Mouse (Mus musculus): ENCODE results near the gene Spi1. TPM values are rescaled to one million over a fixed set of nuclear protein-coding genes. Genes with fewer than 3 reads are reported as not detected.

Spi1 gene
- polyA plus RNA-seq, 1 experiment from 2014 or later: 2.8 TPM

DNA sequence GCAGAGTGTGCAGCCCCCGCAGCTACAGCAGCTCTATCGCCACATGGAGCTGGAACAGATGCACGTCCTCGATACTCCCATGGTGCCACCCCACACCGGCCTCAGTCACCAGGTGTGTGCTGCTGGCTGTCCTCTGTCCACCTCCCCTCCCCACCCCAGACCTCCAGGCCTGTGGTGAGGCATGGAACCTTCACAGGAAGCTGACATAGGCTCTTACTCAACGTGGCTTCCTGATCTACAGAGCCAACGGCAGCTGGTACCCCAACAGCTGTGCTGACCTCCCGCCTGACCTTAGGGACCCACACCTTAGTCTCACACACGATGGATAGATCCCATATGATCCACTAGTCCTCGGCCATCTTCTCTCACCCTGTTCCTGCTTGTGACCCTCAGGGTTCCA is 31.1 kb downstream of the Spi1 start:
- no peaks in the 10 kb centered on the region for H3K4me1 ChIP-seq (ENCODE audit: control insufficient read depth, insufficient read depth, low read length)
- H3K27me3 ChIP-seq (ENCODE audit: control insufficient read depth, insufficient read depth, low read length): no peaks in the 10 kb centered on the region
- H3K27ac ChIP-seq (ENCODE audit: low read depth, low read length): no peak overlapping the region
- H3K9ac ChIP-seq (ENCODE audit: low read length): no peak overlapping the region
- H3K4me2 ChIP-seq (ENCODE audit: low read depth): no peak overlapping the region
- H3K9me3 ChIP-seq (ENCODE audit: control insufficient read depth, low read length): no peaks in the 10 kb centered on the region
- ATAC-seq (ENCODE audit: insufficient read depth, low FRiP score, low TSS enrichment) (no peak), DNase-seq (ENCODE audit: low spot score) (no peak)
- 81% methylated on average over 10 of the region's 10 CpGs for WGBS
- no peaks in the 10 kb centered on the region for H3K36me3 ChIP-seq (ENCODE audit: control insufficient read depth, insufficient read depth, low read length)
- H3K4me3 ChIP-seq (ENCODE audit: low read depth, low read length): no peak overlapping the region

DNA sequence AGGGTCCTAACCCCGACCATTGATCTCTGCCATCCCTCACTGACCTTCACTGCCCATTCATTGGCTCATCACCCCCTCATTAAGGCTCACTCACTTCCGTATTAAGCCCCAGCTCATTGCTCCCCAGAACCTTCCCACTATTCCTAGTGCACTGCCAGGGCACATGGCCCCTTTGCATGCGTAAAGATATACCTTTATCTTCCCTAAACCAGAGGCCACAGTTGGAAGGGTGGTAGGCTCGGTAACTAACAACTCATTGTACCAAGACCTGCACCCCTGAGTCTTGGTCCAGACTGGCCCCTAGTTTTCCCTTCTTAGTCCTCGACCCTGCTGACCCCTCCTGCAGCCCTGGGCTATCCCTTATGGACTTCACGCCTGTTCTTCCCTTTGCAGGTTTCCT is 31.7 kb downstream of the Spi1 start:
- H3K4me1 ChIP-seq (ENCODE audit: control insufficient read depth, insufficient read depth, low read length): no peaks in the 10 kb centered on the region
- H3K36me3 ChIP-seq (ENCODE audit: control insufficient read depth, insufficient read depth, low read length): no peaks in the 10 kb centered on the region
- H3K27ac ChIP-seq (ENCODE audit: low read depth, low read length): no peak overlapping the region
- no peak overlapping the region for H3K4me2 ChIP-seq (ENCODE audit: low read depth)
- no peaks in the 10 kb centered on the region for H3K9me3 ChIP-seq (ENCODE audit: control insufficient read depth, low read length)
- H3K4me3 ChIP-seq (ENCODE audit: low read depth, low read length): no peak overlapping the region
- no peak overlapping the region for H3K9ac ChIP-seq (ENCODE audit: low read length)
- DNase-seq (ENCODE audit: low spot score) (no peak), ATAC-seq (ENCODE audit: insufficient read depth, low FRiP score, low TSS enrichment) (no peak)
- no peaks in the 10 kb centered on the region for H3K27me3 ChIP-seq (ENCODE audit: control insufficient read depth, insufficient read depth, low read length)
- WGBS: 77% methylated on average over 6 of the region's 6 CpGs

DNA sequence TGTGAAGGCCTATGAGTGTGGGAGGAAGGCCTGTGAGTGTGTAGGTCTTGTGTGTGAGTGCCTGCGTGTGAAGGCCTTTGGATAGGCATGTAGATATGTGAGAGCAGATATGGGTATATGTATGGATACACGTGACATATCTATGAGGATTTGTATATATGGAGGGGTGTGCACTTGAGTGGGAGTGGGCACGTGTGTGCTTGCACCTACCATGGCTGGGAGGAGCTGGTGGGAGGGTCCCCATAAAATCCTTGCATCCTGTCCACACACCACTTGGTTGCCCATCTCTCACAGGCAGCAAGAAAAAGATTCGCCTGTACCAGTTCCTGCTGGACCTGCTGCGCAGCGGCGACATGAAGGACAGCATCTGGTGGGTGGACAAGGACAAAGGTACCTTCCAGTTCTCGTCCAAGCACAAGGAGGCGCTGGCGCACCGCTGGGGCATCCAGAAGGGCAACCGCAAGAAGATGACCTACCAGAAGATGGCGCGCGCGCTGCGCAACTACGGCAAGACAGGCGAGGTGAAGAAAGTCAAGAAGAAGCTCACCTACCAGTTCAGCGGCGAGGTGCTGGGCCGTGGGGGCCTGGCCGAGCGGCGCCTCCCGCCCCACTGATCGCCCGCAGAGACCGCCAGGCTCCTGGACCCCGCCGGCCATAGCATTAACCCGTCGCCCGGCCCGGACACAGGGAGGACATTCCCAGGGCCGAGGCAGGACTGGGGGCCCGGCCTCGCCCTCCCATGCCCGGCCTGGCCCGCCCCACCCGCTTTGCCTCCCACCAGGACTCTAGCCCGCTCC is 32.8 kb downstream of the Spi1 start:
- 8% methylated on average over 35 of the region's 42 CpGs for WGBS

DNA sequence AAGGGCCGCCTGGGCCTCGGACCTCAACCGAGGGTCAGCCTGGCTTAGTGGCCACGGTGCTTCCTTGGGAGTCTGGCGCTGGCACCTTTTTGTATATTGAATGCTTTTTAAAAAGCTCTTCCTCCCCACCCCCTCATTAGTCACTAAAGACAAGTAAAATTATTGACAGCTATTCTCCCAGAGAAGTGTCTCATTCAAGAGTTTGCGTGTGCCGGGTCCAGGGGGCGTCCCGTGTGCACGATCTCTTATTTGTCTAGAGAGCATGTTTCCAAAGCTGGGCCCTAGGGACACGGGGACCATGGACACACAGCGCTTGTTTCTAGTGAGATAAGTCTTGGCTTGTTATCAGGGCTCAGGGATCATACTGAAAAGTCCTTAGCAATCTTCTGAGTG is 33.4 kb downstream of the Spi1 start:
- DNase-seq (ENCODE audit: low spot score): no peak

More for the DNA sequence above, 32.8 kb downstream of the Spi1 start:
- Histone ChIP-seq H3K4me1 (ENCODE audit: control insufficient read depth, insufficient read depth, low read length) (no peaks in the 10 kb centered on the region), H3K4me2 (ENCODE audit: low read depth) (peak overlapping the region; percentile 84), H3K4me3 (ENCODE audit: low read depth, low read length) (peak overlapping the region; percentile 37), H3K27ac (ENCODE audit: low read depth, low read length) (no peak overlapping the region), H3K9ac (ENCODE audit: low read length) (peak overlapping the region; percentile 71), H3K27me3 (ENCODE audit: control insufficient read depth, insufficient read depth, low read length) (no peaks in the 10 kb centered on the region), H3K9me3 (ENCODE audit: control insufficient read depth, low read length) (no peaks in the 10 kb centered on the region), H3K36me3 (ENCODE audit: control insufficient read depth, insufficient read depth, low read length) (no peaks in the 10 kb centered on the region)
- DNase-seq (ENCODE audit: low spot score) (peak; percentile 96), ATAC-seq (ENCODE audit: insufficient read depth, low FRiP score, low TSS enrichment) (peak; percentile 83)

DNA sequence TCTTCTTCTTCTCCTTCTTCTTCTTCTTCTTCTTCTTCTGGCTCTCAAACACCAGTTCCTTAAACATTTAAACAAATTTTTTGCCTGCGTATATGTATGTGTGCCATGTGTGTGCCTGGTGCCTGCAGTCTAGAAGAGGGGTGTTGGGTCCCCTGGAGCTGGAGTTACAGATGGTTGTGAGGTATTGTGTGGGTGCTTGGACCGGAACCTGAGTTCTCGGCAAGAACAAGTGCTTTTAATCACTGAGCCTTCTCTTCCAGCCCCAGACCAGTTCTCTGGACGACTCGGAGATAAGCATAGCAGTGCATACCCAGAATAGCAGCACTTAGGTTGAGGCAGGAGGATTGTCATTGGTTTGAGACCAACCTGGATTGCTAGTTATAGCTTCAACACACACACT is 34.7 kb downstream of the Spi1 start:
- no peak overlapping the region for H3K27ac ChIP-seq (ENCODE audit: low read depth, low read length)
- no peak overlapping the region for H3K4me2 ChIP-seq (ENCODE audit: low read depth)
- H3K9me3 ChIP-seq (ENCODE audit: control insufficient read depth, low read length): no peaks in the 10 kb centered on the region
- no peak overlapping the region for H3K9ac ChIP-seq (ENCODE audit: low read length)
- no peaks in the 10 kb centered on the region for H3K36me3 ChIP-seq (ENCODE audit: control insufficient read depth, insufficient read depth, low read length)
- no peak for ATAC-seq (ENCODE audit: insufficient read depth, low FRiP score, low TSS enrichment)
- H3K27me3 ChIP-seq (ENCODE audit: control insufficient read depth, insufficient read depth, low read length): no peaks in the 10 kb centered on the region
- no peak for DNase-seq (ENCODE audit: low spot score)
- 87% methylated on average over 5 of the region's 5 CpGs for WGBS
- H3K4me1 ChIP-seq (ENCODE audit: control insufficient read depth, insufficient read depth, low read length): no peaks in the 10 kb centered on the region
- H3K4me3 ChIP-seq (ENCODE audit: low read depth, low read length): no peak overlapping the region

More for the DNA sequence above, 33.4 kb downstream of the Spi1 start:
- H3K9me3 ChIP-seq (ENCODE audit: control insufficient read depth, low read length): no peaks in the 10 kb centered on the region
- no peaks in the 10 kb centered on the region for H3K27me3 ChIP-seq (ENCODE audit: control insufficient read depth, insufficient read depth, low read length)
- peak overlapping the region; percentile 84 for H3K4me2 ChIP-seq (ENCODE audit: low read depth)
- no peak for ATAC-seq (ENCODE audit: insufficient read depth, low FRiP score, low TSS enrichment)
- H3K9ac ChIP-seq (ENCODE audit: low read length): peak overlapping the region; percentile 71
- H3K36me3 ChIP-seq (ENCODE audit: control insufficient read depth, insufficient read depth, low read length): no peaks in the 10 kb centered on the region
- 39% methylated on average over 12 of the region's 12 CpGs for WGBS
- peak overlapping the region; percentile 37 for H3K4me3 ChIP-seq (ENCODE audit: low read depth, low read length)
- H3K27ac ChIP-seq (ENCODE audit: low read depth, low read length): no peak overlapping the region
- no peaks in the 10 kb centered on the region for H3K4me1 ChIP-seq (ENCODE audit: control insufficient read depth, insufficient read depth, low read length)

DNA sequence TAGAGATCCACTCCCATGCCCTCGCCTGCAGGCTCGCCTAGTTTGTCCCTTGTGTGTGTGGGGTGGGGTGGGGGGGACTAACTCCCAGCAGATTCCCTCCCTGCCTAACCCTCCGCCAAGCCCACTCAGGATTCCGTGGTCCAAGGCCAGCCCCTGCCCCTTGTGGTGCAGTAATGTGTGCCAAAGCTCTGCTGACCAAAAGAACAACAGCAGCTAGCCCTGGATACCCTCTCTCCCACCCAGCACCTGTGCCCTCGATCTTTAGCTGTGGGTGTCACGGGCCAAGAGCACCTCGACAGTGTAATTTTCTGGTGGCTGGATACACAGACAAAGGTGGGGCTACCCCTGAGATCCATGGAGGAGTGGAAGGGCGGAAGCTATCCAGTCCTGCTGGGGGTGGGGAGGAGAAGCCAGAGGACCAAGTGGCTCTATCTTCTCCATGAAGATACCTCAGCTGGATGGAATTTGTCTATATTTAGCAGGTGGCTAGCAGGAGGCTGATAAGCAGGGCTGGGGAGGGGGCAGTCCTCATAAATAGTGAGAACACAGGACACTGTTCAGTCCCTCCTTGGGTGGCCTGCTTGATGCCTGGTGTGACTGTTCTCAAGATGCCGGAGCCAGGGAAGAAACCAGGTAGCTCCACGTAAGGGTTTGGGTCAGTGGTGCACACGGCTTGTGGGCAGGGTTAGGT is 35.5 kb downstream of the Spi1 start, which contains the start of gene Mybpc3:
TSS of gene Mybpc3 (plus strand) at position 560 of the 691 bp plus-strand sequence.
- Histone ChIP-seq H3K4me2 (ENCODE audit: low read depth) (no peak within 1 kb of the TSS), H3K9me3 (ENCODE audit: control insufficient read depth, low read length) (no peaks in the 10 kb centered on the region), H3K4me3 (ENCODE audit: low read depth, low read length) (no peak within 1 kb of the TSS), H3K27me3 (ENCODE audit: control insufficient read depth, insufficient read depth, low read length) (no peaks in the 10 kb centered on the region), H3K4me1 (ENCODE audit: control insufficient read depth, insufficient read depth, low read length) (no peaks in the 10 kb centered on the region), H3K36me3 (ENCODE audit: control insufficient read depth, insufficient read depth, low read length) (no peaks in the 10 kb centered on the region), H3K27ac (ENCODE audit: low read depth, low read length) (no peak within 1 kb of the TSS), H3K9ac (ENCODE audit: low read length) (no peak within 1 kb of the TSS)
- WGBS: 79% methylated on average over 11 of the region's 11 CpGs
- ATAC-seq (ENCODE audit: insufficient read depth, low FRiP score, low TSS enrichment) (no peak), DNase-seq (ENCODE audit: low spot score) (no peak)

DNA sequence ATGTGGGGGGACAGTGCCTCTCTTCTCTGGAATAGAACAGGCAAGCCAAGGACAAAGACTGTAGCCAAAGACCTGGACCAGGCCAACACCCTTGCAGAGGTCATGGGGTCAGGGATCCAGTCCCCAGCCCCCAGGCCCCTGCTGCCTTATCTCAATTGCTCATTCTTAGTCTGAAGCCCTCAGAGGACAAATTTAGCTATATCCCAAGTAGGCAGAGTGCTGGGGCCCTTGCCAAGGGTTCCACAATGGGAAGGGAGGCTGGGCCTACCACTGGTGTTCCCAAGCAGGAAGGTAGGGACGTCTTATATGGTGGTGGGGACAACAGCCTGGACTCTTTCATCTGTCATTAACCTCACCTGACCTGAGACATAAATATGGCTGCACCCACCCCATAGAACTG is 36.5 kb downstream of the Spi1 start:
- no peak overlapping the region for H3K4me2 ChIP-seq (ENCODE audit: low read depth)
- no peak for ATAC-seq (ENCODE audit: insufficient read depth, low FRiP score, low TSS enrichment)
- no peaks in the 10 kb centered on the region for H3K9me3 ChIP-seq (ENCODE audit: control insufficient read depth, low read length)
- no peak overlapping the region for H3K4me3 ChIP-seq (ENCODE audit: low read depth, low read length)
- H3K9ac ChIP-seq (ENCODE audit: low read length): no peak overlapping the region
- H3K4me1 ChIP-seq (ENCODE audit: control insufficient read depth, insufficient read depth, low read length): no peaks in the 10 kb centered on the region
- WGBS: 71% methylated on average over 1 of the region's 1 CpGs
- no peak overlapping the region for H3K27ac ChIP-seq (ENCODE audit: low read depth, low read length)
- no peak for DNase-seq (ENCODE audit: low spot score)
- H3K36me3 ChIP-seq (ENCODE audit: control insufficient read depth, insufficient read depth, low read length): no peaks in the 10 kb centered on the region
- H3K27me3 ChIP-seq (ENCODE audit: control insufficient read depth, insufficient read depth, low read length): no peaks in the 10 kb centered on the region

DNA sequence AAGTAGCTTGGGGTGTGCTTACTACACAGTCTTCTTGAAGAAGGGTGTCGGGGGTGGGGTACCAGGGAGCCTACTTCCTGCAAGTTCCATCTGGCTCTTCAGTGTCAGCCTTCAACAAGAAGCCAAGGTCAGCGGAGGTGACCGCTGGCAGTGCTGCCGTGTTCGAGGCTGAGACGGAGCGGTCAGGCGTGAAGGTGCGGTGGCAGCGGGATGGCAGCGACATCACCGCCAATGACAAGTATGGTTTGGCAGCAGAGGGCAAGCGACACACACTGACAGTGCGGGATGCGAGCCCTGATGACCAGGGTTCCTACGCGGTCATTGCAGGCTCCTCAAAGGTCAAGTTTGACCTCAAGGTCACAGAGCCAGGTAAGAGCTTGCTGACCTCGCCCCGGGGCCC is 36.9 kb downstream of the Spi1 start:
- 92% methylated on average over 19 of the region's 19 CpGs for WGBS
- DNase-seq (ENCODE audit: low spot score) (no peak), ATAC-seq (ENCODE audit: insufficient read depth, low FRiP score, low TSS enrichment) (no peak)
- no peaks in the 10 kb centered on the region for H3K27me3 ChIP-seq (ENCODE audit: control insufficient read depth, insufficient read depth, low read length)
- no peak overlapping the region for H3K9ac ChIP-seq (ENCODE audit: low read length)
- no peak overlapping the region for H3K27ac ChIP-seq (ENCODE audit: low read depth, low read length)
- no peak overlapping the region for H3K4me3 ChIP-seq (ENCODE audit: low read depth, low read length)
- H3K4me1 ChIP-seq (ENCODE audit: control insufficient read depth, insufficient read depth, low read length): no peaks in the 10 kb centered on the region
- H3K9me3 ChIP-seq (ENCODE audit: control insufficient read depth, low read length): no peaks in the 10 kb centered on the region
- H3K4me2 ChIP-seq (ENCODE audit: low read depth): no peak overlapping the region
- H3K36me3 ChIP-seq (ENCODE audit: control insufficient read depth, insufficient read depth, low read length): no peaks in the 10 kb centered on the region

DNA sequence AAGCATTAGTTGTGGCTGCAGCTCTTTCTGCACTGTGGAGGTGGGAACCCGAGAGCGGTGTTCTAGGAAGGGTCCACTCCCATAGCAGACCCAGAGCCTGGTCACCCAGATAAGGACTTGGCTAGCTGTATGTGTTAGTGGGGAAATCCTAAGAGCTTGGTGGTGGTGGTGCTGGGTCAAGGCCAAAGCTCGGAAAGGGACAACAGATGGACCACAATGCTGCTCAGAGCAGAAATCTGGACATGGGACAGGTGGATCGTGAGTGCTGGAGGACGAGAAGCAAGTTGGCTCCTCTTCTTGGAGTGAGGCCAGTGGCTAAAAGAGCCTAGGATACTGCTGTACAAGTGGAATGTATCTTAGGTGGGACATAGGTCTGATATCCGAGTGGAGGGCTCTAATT is 37.4 kb downstream of the Spi1 start:
- WGBS: 84% methylated on average over 6 of the region's 6 CpGs
- no peak for DNase-seq (ENCODE audit: low spot score)
- Histone ChIP-seq H3K27ac (ENCODE audit: low read depth, low read length) (no peak overlapping the region), H3K9me3 (ENCODE audit: control insufficient read depth, low read length) (no peaks in the 10 kb centered on the region), H3K27me3 (ENCODE audit: control insufficient read depth, insufficient read depth, low read length) (no peaks in the 10 kb centered on the region), H3K4me2 (ENCODE audit: low read depth) (no peak overlapping the region), H3K4me1 (ENCODE audit: control insufficient read depth, insufficient read depth, low read length) (no peaks in the 10 kb centered on the region), H3K4me3 (ENCODE audit: low read depth, low read length) (no peak overlapping the region), H3K9ac (ENCODE audit: low read length) (no peak overlapping the region), H3K36me3 (ENCODE audit: control insufficient read depth, insufficient read depth, low read length) (no peaks in the 10 kb centered on the region; the same call in 1 of the 2 replicates)
- no peak for ATAC-seq (ENCODE audit: insufficient read depth, low FRiP score, low TSS enrichment)
